Mouse (Mus musculus) gastrocnemius, postnatal 10 days (tissue): ENCODE measurements around the gene Pfkm. TPM values are rescaled to one million over a fixed set of nuclear protein-coding genes. Genes with fewer than 3 reads are reported as not detected.

Source experiments
- DNase-seq: peaks from one replicate; pipeline ENCODE4 v3.0.0; 2021; ENCODE audit warnings: mixed read lengths
- long read RNA-seq, 2 experiments: library from polyadenylated mRNA; stranded (forward); transcript quantifications; one replicate each; pipeline ENCODE4 v2.0.0; 2021
- total RNA-seq, 2 experiments: library from RNA; stranded (reverse); gene quantifications; 2 replicates each; pipeline ENCODE4 v1.2.3; 2021

Pfkm gene
- 1,000 to 10,000 TPM; 1,073 to 1,245 TPM for total RNA-seq
- long read RNA-seq, experiment 1, transcript Pfkm-201 (23 exons, 2,879 nt) = major isoform, 717 of 1,641 reads
- long read RNA-seq, experiment 1, partial matches to known transcripts = 836 of 1,641 reads
- long read RNA-seq, experiment 1, other reads (novel, unspliced or antisense) = 88 of 1,641 reads
- long read RNA-seq, experiment 2, transcript Pfkm-201 (23 exons, 2,879 nt) = major isoform, 678 of 1,646 reads
- long read RNA-seq, experiment 2, partial matches to known transcripts = 885 of 1,646 reads
- long read RNA-seq, experiment 2, other reads (novel, unspliced or antisense) = 83 of 1,646 reads

DNA sequence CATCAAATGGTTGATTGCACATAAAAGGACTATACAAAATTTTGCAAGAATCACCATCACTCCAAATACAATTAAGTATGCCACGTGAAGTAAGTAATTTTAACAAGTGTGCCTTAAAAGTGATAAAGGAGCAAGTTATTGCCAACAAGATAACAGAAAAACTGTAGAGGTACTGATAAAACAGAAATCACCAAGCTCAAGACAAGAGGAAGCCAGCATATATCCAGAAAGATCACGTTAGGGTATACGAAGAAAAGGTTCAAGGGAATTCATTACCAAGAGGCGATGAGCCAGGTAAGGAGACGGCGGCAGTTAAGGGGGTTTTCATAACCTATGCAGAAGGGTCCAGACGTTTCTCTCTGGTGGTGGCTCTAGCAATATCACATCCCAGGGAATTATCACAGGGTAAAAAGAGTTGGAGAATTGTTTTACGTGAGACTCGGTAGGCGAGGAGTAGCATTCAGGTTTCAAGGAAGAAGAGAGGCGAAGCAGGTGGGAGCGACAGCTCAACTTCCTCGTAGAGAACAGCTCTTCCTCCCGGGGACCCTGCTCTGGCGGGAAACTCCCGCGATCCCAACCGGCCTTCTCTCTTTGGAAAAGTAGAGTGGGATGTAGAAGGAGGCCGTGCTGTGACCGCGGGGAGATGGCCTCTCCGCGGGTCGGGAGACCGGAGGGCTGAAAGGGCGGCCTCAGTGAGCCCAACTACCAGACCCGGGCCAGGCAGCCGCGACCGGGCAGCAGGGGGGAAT, at the start of gene Pfkm:
Pfkm (plus strand) TSS at position 218 of the 749 bp plus-strand sequence.
- DNase-seq = no peak

DNA sequence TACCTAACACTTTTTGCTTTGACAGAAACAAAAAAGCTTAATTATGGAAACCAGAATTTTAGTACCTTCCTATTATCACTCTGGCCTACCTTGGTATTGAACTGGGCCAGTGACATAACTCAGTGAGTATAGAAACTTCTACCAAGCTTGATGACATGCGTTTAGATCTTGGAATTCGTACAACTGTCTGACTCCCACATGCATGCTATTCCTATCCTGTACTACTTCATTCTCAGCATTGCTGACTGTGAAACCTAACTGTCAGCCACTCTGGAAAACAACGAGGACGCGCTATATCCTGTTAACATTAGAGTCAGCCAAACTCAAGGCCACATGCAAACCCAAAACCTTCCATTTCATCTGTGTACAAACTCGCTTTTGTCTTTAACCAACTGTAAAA, 48.4 kb upstream of the Pfkm start:
- DNase-seq = no peak

DNA sequence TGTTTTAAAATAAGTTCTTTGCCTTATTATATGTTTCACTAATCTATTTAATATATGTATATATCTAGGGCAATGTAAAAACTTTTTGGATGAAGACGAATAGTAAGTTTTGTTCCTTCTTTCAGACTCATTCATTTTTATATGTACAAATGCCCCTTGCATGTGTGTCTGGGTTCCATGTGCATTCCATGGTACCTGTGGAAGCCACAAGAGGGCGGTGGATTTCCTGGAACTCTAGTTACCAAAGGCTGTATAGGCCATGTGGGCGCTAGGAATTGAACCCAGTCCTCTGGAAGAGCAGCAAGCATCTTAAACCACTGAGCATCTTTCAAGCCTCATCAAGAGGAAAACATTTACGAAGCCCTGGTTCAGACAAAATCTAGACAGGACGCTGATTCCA, 48.0 kb upstream of the Pfkm start:
- no peak for DNase-seq

DNA sequence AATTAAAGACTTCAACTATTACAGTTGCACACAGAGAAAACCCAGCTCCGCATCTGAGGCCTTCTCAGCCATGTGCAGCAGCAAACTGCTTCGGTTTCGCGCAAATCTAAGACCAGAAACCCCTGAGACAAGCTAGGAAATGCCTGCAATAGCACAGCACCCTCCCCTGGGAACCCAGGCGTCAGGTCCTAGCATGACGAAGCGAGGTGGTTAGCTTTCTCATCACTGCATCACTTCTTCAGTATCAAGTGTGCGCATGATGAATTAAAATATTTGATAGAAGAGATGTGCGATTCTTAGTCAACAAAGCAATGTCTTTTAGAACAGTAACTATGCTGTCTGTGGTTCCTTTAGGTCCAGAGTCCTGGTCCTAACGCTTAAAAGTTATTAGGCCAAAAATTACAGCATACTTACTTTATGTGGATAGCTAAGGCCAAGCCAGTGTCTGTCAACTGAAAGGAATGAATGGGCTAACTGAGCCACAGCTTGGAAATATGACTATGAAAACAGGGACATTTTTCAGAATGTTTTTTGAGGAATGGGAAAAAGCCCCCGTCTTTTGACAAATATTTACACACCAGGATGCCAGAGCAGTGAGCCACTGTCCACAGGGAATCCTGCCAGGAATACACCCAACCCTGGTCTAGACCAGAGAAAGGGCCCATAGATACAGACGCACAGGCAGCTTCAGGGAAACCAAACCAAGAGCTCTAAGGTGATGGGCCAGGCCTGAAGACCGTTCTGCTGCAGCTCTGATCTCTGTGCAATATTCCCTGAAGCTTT, 43.3 kb upstream of the Pfkm start:
- no peak for DNase-seq

DNA sequence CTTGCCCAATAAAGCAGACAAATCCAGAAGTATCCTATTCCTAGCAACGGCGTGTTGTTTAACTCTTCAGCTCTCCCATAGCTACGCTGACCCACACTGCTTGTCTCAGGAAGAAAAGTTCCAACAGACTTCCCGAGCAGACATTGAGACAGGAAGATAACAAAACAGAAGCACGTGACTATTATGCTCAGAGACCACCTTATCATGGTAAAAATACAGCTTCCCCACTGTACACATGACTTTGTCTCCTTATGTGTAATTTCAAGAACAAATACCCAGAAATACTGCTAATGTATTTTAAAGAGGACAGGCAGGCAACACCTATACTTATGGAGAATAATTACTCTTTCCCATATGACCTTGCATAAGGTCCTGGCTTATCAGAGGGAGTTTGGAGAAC, 40.7 kb upstream of the Pfkm start:
- DNase-seq = no peak

DNA sequence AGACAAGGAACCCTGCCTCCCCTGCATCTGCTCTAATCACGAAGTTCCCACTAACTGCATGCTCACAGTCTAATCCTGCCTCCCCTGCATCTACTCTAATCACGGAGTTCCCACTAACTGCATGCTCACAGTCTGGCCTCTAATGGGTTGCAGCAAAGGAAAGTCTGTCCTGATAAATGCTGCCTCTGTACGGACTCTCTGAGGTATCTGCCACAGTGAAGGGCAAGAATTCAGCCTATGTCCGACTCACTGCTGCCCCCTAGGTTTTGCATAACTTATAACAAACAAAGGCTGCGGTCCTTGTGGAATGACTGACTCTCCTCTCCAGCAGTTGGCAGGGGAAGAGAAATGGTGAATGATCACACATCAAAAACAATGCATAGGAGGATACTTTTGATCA, 37.1 kb upstream of the Pfkm start:
- DNase-seq = peak; percentile 16

DNA sequence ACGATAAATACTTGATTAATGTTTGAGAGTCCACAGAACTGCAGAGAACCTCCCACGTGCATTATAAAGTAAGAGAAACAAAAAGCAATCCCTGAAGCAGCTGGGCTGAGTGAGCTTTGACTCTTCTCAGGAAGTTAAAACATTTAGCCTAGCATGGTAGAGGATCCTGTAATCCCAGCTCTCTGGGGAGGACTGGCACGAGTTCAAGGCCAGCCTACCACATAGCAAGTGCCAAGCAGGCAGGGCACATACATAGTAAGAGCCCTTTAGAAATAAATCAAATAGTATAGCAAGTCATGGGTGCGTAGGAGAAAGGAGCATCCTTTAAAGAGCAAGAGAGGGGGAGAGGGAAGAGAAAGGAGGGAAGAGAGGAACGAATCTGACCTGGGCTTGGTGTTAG, 26.5 kb upstream of the Pfkm start:
- DNase-seq = peak; percentile 18

DNA sequence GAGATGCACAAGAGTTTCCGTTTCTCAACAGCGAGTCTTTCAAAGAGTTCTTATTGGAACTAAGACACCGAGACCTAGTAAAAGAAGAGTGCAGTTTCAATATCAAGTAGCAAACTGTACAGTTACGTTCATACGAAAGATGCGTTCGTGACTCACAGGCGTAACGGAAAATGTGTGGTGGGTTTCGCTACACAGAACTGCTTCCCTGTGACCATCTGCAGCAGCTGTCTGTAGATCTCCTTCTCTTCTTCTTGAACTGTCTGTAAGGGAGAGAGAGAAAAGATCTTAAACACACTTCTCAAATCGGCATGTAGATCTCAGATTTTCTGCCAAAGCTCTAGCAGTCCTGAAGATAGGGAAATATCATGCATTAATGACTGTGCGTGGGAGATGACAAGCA, 25.8 kb upstream of the Pfkm start:
- DNase-seq = no peak

DNA sequence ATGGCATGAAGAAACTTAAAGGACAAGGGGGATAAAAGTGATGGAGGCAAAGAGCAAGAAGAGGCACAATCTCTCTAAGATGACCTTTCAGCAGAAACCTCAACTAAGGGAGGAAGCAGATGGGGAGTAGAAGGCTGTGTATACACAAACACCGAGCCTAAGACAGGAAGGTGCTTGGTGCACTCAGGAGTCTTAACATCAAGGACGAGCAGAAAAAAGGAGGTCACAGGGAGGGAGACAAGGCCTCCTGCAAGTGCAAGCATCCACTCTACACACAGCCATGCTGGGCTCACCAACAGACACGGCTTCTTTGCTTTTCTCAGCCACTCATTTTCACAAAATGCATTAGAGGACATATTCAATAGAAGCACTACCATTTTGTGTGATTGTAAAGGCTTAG, 24.9 kb upstream of the Pfkm start:
- no peak for DNase-seq

DNA sequence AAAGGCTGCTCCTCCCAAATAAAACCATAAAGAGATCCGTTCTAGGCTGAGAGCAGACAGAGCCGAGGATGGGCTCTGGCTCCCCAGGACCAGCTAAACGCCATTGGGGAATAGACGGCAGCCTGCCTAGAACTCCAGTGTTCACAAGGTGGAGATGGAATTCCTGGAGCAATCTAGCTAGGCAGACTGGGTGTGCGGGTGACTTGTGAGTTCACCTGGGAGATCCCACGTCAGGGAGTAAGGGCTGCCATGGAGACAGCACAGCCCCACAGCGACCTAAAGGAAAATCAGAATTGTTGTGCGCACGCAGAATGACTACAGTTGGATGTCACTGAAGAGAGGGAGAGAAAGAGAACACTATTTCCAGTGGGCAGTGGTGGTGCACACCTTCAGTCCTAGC, 23.9 kb upstream of the Pfkm start:
- DNase-seq = no peak

DNA sequence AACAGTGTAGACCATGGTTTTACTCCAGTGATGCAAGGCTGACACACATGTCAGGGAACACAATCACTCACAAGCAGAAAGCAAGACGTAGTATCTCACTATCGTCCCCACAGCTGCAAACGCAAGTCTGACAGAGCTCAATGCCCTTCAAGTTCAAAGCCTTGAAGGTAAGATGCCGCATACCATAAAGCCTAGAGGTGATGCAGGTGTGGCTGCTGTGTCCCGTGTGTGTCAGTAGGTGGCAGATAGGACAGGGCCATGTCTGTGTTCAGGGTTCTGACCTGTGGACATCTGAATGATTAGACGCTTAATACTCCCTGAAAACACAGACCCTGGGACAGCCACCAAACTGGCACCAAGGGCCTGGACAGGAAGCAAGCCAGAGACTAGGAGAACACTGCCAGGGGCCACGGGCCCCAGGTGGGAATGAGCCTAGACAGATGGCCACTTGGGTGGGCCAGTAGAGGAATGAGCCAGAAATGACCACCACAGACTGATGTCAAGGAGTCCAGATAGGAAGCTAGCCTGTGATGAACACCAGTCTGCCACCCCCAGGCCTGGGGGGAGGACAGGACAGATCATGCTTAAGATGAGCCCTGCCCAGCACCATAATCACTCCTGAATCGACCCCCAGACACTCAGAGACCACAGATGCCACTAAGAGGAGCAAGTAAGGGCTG, 22.7 kb upstream of the Pfkm start:
- DNase-seq = no peak

DNA sequence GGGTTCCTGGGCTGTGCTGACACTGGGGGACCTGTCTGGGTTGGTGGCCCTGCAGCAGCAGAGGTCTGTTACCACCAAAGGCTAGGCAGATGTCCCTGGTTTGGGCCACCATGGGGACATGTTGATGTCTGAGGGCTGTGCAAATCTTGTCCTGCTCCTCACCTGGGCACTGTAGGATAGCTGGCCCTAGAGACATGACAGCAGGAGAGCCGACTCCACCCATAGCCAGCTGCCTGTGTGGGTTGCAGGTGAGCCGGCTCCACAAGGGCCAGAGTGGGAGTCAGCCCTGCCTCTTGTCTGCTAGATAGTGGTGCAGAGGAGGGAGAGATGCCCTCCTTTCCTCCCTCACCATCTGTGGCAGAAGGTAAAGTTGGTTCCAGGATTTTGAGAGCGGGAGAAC, 22.0 kb upstream of the Pfkm start:
- DNase-seq = no peak

DNA sequence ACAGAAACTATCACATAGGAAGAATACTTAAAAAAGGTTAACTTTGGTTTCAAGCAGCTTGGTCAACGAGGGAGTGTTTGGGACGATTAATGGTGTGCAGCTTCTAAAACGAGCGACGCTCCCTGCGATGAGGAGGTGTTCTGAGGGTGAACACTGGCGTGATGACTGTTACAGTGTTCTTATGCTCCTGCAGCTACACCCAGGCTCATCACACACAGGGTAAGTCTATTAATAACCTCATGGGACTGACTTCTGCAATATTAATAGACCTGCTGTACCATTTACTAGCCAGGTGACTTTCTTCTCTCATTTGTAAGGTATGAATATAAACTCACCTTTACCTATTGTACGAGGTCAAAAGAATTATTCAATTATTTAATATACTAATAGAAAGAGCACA, 17.9 kb upstream of the Pfkm start:
- DNase-seq = no peak

DNA sequence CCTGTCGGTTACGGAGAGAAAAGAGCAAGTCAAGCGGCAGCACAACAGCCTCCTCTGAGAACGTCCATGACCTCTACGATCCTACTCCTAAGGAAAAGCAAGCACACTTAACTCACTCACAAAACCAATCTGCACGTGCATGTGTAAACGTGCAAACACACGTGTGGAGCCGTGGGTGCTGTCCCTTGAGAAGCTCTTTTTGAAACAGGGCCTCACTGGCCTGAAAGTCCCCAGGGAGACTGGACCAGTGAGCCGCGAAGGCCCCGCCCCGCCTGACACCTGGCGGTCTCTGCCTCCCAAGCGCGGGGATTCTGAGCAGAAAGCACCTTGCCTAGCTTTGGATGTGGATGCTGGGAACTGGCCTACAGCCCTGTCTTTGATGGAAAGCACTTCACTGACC, 17.4 kb upstream of the Pfkm start:
- DNase-seq = no peak

DNA sequence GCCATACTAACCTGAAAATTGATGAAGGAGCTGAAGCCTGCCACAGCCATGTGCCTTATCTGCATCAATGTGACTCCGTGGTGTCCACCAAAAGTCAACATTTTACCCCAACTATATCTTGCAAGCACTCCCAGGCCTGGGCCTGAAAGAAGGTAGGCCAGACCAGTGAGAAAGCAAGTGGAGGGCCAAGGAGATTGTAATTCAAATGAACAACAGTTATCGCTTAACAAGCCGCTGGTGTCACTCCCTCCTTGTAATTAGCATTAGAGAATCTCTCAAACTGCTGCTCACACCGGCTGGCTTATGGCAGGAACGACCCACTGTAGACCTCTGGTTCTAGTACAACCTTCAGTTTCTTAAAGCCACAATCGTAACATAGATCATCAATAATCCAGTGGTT, 15.5 kb upstream of the Pfkm start:
- no peak for DNase-seq

DNA sequence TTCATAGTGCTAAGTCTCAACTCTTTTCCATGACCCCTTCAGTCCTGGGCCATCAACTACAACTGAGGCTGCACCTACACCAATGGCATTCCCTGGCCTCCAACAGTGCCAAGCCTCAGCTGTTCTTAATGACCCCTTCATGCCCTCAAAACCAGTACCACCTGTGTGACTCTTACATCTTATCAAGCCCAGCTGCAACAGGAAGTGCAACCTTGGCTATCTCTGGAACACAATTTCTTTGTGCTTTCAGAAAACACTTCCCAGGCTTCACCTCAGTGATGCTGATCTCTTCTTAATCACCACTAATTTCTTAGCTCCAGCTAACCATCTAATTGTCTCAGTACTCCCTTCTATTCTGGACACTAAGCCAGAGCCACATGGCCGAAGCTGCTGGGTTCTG, 3.5 kb upstream of the Pfkm start:
- DNase-seq = no peak

DNA sequence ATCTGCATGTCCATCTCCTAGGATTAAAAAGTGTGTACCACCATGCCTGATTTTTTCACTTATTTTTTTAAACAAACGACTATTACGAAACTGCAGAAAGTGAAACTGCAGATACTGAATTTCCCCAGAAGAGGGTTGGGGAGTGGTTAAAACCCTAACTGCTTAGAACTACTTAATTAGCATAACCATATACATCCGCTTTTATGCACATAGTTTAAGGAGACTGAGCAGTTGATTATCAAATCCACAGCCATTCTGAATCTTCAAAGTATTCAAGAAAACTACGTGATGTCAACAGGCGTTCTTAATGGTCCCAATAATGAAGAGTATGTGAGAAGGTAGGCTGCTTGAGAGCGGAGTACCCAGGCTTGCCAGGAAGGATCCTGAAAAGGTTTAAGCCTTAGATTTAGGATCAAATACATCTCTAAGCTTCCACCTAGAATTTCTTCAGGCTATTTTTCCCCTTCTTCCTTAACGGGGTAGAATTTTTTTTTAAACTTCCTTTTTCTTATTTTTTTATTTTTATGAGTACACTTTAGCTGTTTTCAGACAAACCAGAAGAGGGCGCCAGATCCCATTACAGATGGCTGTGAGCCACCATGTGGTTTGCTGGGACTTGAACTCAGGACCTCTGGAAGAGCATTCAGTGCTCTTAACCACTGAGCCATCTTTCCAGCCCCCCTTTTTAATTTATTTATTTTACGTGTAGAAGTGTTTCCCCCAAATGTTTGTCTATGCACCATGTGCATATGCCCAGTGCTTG, 2.8 kb upstream of the Pfkm start:
- DNase-seq = peak; percentile 35

DNA sequence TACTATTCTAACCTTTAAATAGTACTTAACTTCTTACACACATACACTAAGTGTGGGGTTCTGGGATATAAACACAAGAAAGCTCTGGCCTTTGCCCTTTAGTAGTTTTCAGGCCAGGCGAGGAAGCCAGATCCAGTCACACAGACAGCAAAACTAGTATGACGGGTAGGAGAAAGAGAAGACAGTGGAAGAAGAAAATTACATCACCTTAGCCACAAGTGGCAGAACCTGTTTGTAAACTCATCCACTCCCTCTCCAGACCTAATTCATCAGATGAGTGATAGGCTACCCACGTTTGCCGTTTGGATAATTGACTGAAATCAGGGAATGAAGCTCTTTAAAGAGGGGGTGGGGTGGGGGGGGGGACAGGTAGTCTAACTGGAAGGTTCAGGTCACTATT, 548 bp upstream of the Pfkm start:
- no peak for DNase-seq

DNA sequence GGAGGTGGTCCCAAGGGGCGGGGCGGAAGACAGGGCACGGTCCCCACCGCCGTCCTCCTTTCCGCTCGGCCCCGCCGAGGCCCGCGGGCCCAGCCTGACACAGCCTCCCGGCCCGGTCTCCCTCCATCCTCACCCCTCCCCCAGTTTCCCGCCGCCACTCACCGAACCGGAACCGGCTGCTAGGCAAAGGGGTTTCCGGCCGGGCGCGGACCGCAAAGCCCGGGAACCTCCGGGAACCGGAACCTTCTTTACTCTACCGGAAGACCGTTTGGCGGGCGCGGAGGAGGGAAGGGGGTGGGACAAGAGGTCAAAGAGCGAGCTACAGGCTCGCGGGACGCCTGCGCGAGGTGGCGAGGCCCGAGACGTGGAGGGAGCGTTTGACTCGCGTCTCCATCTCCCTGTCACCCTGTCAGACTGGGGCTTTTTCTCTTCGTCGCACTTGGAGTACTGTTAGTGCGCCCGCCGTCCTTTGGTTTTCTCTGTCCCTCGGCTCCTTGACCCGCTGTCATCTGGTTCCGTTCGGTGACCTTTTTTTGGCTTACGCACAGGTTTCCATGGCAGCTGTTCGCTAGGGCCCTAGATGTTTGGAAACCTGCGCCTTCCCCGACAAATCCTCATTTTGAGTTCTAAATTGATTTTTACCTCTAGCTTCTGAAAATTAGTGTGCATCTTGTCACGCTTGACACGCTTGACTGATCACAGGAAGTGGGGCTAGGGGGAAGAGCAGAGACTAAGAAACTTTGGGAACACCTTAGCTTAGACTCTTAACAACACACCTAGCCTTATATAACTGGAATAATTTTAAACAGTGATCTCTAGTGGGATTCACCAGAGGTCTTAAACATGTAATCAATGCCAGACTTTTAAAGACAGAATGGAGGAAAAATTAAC, 977 bp downstream of the Pfkm start, which contains the start of gene Senp1:
Senp1 (minus strand) TSS at position 624 of the 891 bp plus-strand sequence.
- peak; percentile 88 for DNase-seq

DNA sequence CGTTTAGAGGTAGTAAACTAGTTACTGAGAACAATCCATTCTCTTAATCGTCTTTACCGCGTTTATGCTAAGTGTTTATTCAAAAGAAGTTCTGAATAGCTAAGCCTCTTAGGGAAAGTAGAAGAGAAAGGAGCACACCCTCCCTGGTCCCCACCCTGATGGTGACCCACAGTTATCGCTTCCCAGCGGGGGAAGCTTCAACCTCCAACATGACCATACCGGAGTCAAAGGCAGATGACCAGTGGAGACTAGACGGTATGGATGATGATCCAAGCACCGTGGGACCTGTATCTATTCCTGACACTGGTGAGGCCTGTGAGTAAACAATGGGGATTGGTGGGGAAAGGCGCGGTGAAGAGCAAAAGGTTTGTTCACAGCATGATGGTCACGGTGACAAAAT, 2.5 kb downstream of the Pfkm start:
- no peak for DNase-seq

DNA sequence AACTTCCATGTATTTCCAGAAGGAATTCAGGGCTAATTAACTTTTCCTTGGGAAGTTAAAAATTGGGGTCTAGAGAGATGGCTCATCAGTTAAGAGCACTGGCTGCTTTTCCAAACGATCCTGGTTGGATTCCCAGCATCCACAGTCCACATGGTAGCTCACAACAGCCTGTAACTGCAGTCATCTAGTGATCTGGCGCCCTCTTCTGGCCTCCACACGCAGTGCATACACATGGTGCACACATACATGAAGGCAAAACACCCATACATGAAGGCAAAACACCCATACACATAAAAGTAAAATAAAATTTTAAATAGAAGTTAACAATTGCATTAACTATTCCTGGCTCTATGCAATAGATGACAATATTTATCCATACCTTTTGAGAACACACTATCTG, 4.6 kb downstream of the Pfkm start:
- DNase-seq = no peak
